Mouse (Mus musculus) kidney, postnatal 0 days (tissue): ENCODE measurements around the gene Egln3. TPM values are rescaled to one million over a fixed set of nuclear protein-coding genes. Genes with fewer than 3 reads are reported as not detected.
A peak's percentile ranks its signal among the peaks of the same experiment; 100 is the strongest.

Experiments used
- ATAC-seq: fragments of 200-750 bp; cut with Nextera tagmentation; replicated peaks from 2 replicates; pipeline ENCODE4 v1.8.0; 2017; ENCODE audit warnings: low read depth, moderate number of reproducible peaks, moderate TSS enrichment, moderate library complexity; ENCODE audit not compliant: low FRiP score
- DNase-seq: peaks from one replicate; pipeline ENCODE4 v3.0.0-alpha.2; 2016; ENCODE audit warnings: low spot score
- H3K27ac ChIP-seq: fragments of 300-500 bp; sonication (generic); 2 replicates; pipeline ENCODE4 v1.5.1; 2014; ENCODE audit warnings: mild to moderate bottlenecking
- H3K27me3 ChIP-seq: fragments of 300-500 bp; sonication (generic); 2 replicates; pipeline ENCODE4 v1.6.1; 2014; ENCODE audit warnings: low read length, mixed read lengths; ENCODE audit not compliant: insufficient read depth
- H3K36me3 ChIP-seq: fragments of 300-500 bp; sonication (generic); 2 replicates; pipeline ENCODE4 v1.6.1; 2014; ENCODE audit warnings: low read length, mixed read lengths; ENCODE audit not compliant: insufficient read depth
- H3K4me1 ChIP-seq: fragments of 300-500 bp; sonication (generic); replicated peaks from 2 replicates; pipeline ENCODE4 v1.6.1; 2014; ENCODE audit warnings: antibody characterized with exemption, low read length, mixed read lengths; ENCODE audit not compliant: insufficient read depth
- H3K4me2 ChIP-seq: fragments of 300-500 bp; sonication (generic); 2 replicates; pipeline ENCODE4 v1.6.1; 2014; ENCODE audit warnings: mild to moderate bottlenecking, low read length, moderate library complexity, mixed read lengths
- H3K4me3 ChIP-seq: fragments of 300-500 bp; sonication (generic); replicated peaks from 2 replicates; pipeline ENCODE4 v1.5.1; 2014; ENCODE audit warnings: low read depth, low read length
- H3K9ac ChIP-seq: fragments of 300-500 bp; sonication (generic); 2 replicates; pipeline ENCODE4 v1.6.1; 2014; ENCODE audit warnings: low read depth, low read length
- H3K9me3 ChIP-seq: fragments of 300-500 bp; sonication (generic); replicated peaks from 2 replicates; pipeline ENCODE4 v1.6.1; 2016; ENCODE audit warnings: low read length, inconsistent platforms, mixed read lengths
- CTCF ChIP-seq: IDR thresholded peaks from 2 replicates; pipeline ENCODE4 v1.5.1; 2016; ENCODE audit warnings: antibody characterized with exemption, low read depth, mild to moderate bottlenecking, moderate library complexity
- WGBS: fragments of 180-500 bp; shearing (Covaris S2); extraction: QIAGEN DNeasy Blood & Tissue Kit; methylation state at CpG from one replicate; pipeline ENCODE4 v1.1.7; 2014; 5-methylcytosine and 5-hydroxymethylcytosine counted together
- polyA plus RNA-seq: library from polyadenylated mRNA; unstranded; fragments of >200 nt; fragmentation: Nextera tagmentation; extraction: Ambion mirVana; gene quantifications from 2 replicates; pipeline ENCODE4 v1.2.1, GENCODE M21; 2015

Gene Egln3
- polyA plus RNA-seq, 1 experiment from 2014 or later = 13.3 TPM

- Histone ChIP-seq H3K27me3 (no peaks in the 10 kb centered on the region), H3K27ac (peak overlapping the region; percentile 74), H3K4me3 (peak overlapping the region; percentile 16; the same call in 1 of the 2 replicates), H3K9me3 (no peaks in the 10 kb centered on the region), H3K4me1 (peaks cover 28% of the 10 kb centered on the region), H3K9ac (peak overlapping the region; percentile 24; the same call in 1 of the 2 replicates), H3K4me2 (peak overlapping the region; percentile 48), H3K36me3 (no peaks in the 10 kb centered on the region)
- no peak for TF ChIP-seq CTCF
- 3% methylated on average over 19 of the region's 19 CpGs for WGBS
- ATAC-seq = peak; percentile 91
- peak; percentile 92 for DNase-seq
Measured at GRCm38 (mm10) chr12:54191608-54192304, 11.9 kb downstream of the Egln3 start.

- Histone ChIP-seq H3K9me3 (no peaks in the 10 kb centered on the region), H3K36me3 (no peaks in the 10 kb centered on the region), H3K27ac (peak overlapping the region; percentile 74), H3K4me2 (peak overlapping the region; percentile 48), H3K9ac (no peak overlapping the region), H3K4me3 (no peak overlapping the region), H3K27me3 (no peaks in the 10 kb centered on the region), H3K4me1 (peaks cover 31% of the 10 kb centered on the region)
- peak; percentile 40 for DNase-seq
- peak; percentile 86 for ATAC-seq
- no peak for TF ChIP-seq CTCF
- 21% methylated on average over 9 of the region's 9 CpGs for WGBS
Measured at GRCm38 (mm10) chr12:54191181-54191580, 12.5 kb downstream of the Egln3 start.

- ATAC-seq (no peak), DNase-seq (no peak)
- no peak overlapping the region for H3K9ac ChIP-seq
- no peaks in the 10 kb centered on the region for H3K36me3 ChIP-seq
- H3K4me2 ChIP-seq = peak overlapping the region; percentile 10; the same call in 1 of the 2 replicates
- peak overlapping the region; percentile 43; the same call in 1 of the 2 replicates for H3K27ac ChIP-seq
- 67% methylated on average over 17 of the region's 17 CpGs for WGBS
- peaks cover 28% of the 10 kb centered on the region for H3K4me1 ChIP-seq
- no peaks in the 10 kb centered on the region for H3K9me3 ChIP-seq
- no peak for TF ChIP-seq CTCF
- H3K4me3 ChIP-seq = no peak overlapping the region
- H3K27me3 ChIP-seq = no peaks in the 10 kb centered on the region
Measured at GRCm38 (mm10) chr12:54187812-54188600, 15.7 kb downstream of the Egln3 start.

- Histone ChIP-seq H3K9ac (no peak overlapping the region), H3K4me3 (no peak overlapping the region), H3K27ac (peak overlapping the region; percentile 31; the same call in 1 of the 2 replicates), H3K4me2 (no peak overlapping the region), H3K9me3 (no peaks in the 10 kb centered on the region), H3K36me3 (no peaks in the 10 kb centered on the region), H3K27me3 (no peaks in the 10 kb centered on the region), H3K4me1 (peaks cover 24% of the 10 kb centered on the region)
- ATAC-seq (no peak), DNase-seq (no peak)
- no peak for TF ChIP-seq CTCF
- 34% methylated on average over 14 of the region's 14 CpGs for WGBS
Measured at GRCm38 (mm10) chr12:54186926-54187623, 16.6 kb downstream of the Egln3 start.

- no peak for DNase-seq
- WGBS = 52% methylated on average over 7 of the region's 7 CpGs
- TF ChIP-seq CTCF = no peak
Measured at GRCm38 (mm10) chr12:54184264-54184663, 19.4 kb downstream of the Egln3 start.

GRCm38 (mm10) chr12:54178323-54178722, 25.3 kb downstream of the Egln3 start:
- H3K27me3 ChIP-seq = no peaks in the 10 kb centered on the region
- no peak overlapping the region for H3K4me3 ChIP-seq
- no peak for TF ChIP-seq CTCF
- 78% methylated on average over 3 of the region's 3 CpGs for WGBS
- H3K27ac ChIP-seq = no peak overlapping the region
- H3K9me3 ChIP-seq = no peaks in the 10 kb centered on the region
- no peak overlapping the region for H3K4me2 ChIP-seq
- H3K36me3 ChIP-seq = no peaks in the 10 kb centered on the region
- no peak for ATAC-seq
- DNase-seq = no peak
- H3K9ac ChIP-seq = no peak overlapping the region
- no peaks in the 10 kb centered on the region for H3K4me1 ChIP-seq

More at GRCm38 (mm10) chr12:54184264-54184663, 19.4 kb downstream of the Egln3 start:
- no peaks in the 10 kb centered on the region for H3K36me3 ChIP-seq
- H3K4me1 ChIP-seq = peaks cover 6% of the 10 kb centered on the region; the same call in 1 of the 2 replicates
- no peak overlapping the region for H3K4me3 ChIP-seq
- no peaks in the 10 kb centered on the region for H3K9me3 ChIP-seq
- no peaks in the 10 kb centered on the region for H3K27me3 ChIP-seq
- no peak overlapping the region for H3K4me2 ChIP-seq
- no peak for ATAC-seq
- H3K27ac ChIP-seq = no peak overlapping the region
- H3K9ac ChIP-seq = no peak overlapping the region
